Mouse (Mus musculus) testis, postnatal 10 days (tissue): ENCODE results near the gene Olfr1006.
"Not testable (repeated sequence)": the region's sequence is repeated elsewhere in the genome, so short reads cannot be mapped to it uniquely, and the experiment has no call there.

Source experiments
- DNase-seq: peaks from one replicate; pipeline ENCODE4 v3.0.0; 2021; ENCODE audit warnings: low spot score

Gene Olfr1006

GRCm38 (mm10) chr2:85678667-85679066 lies at the start of gene Olfr1006:
Gene Olfr1006, minus strand, starts transcription at chr2:85678767.
- DNase-seq: no peak

GRCm38 (mm10) chr2:85725793-85726192 lies 47.2 kb upstream of the Olfr1006 start:
- no peak for DNase-seq

- no peak for DNase-seq
Observed at GRCm38 (mm10) chr2:85715119-85715518, 36.6 kb upstream of the Olfr1006 start, which contains the start of gene Olfr1009. Gene Olfr1009, plus strand, starts transcription at chr2:85715419.

- no peak for DNase-seq
Observed at GRCm38 (mm10) chr2:85711159-85711558, 32.6 kb upstream of the Olfr1006 start.

- DNase-seq: not testable (repeated sequence)
Observed at GRCm38 (mm10) chr2:85710680-85711079, 32.1 kb upstream of the Olfr1006 start.

- no peak for DNase-seq
Observed at GRCm38 (mm10) chr2:85689131-85689530, 10.6 kb upstream of the Olfr1006 start, which contains the start of gene Olfr1008. Gene Olfr1008, plus strand, starts transcription at chr2:85689431.

GRCm38 (mm10) chr2:85664355-85664754 lies 14.2 kb downstream of the Olfr1006 start, which contains the start of gene Olfr154:
Gene Olfr154, minus strand, starts transcription at chr2:85664455.
- not testable (repeated sequence) for DNase-seq

GRCm38 (mm10) chr2:85650604-85651003 lies 28.0 kb downstream of the Olfr1006 start, which contains the start of gene Olfr1002:
Gene Olfr1002, minus strand, starts transcription at chr2:85650704.
- no peak for DNase-seq
